Mouse (Mus musculus) olfactory bulb, adult 2 months (tissue): ENCODE results near the gene Tacc3.

Experiments
- CTCF ChIP-seq: fragments of 200-500 bp; IDR thresholded peaks from 2 replicates; pipeline ENCODE4 v1.5.1; 2012; ENCODE audit warnings: low read depth, mild to moderate bottlenecking, low read length, moderate library complexity; ENCODE audit not compliant: insufficient read depth
- POLR2A ChIP-seq: fragments of 200-500 bp; IDR thresholded peaks from 2 replicates; pipeline ENCODE4 v1.6.1; 2012; ENCODE audit warnings: mild to moderate bottlenecking, low read depth, low read length, moderate library complexity; ENCODE audit not compliant: insufficient read depth

DNA sequence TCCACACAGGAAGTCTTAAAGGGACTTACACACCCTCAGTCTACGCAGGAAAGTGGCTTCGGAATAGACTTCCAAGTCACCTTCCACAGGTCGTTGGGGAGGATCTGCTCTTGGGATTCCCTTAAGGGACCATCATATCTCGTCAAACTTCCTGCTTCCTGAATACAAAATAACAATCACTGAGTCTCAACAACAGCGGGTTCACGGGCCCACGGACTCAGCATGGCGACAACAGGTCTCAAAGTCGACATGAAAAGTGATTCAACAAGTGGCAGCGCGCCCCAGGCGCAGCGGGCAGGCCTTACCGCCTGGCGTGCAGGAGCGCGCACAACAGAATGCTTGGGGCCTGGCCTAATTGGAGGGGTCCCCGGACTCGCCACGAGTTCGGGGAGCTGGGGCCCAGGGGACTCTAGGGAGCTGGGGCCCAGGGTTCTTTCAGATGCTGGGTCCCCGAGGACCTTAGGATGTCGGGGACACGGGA is 29.1 kb upstream of the Tacc3 start:
- TF ChIP-seq POLR2A, result no peak
- no peak for TF ChIP-seq CTCF
